Mouse (Mus musculus) C2C12 (cell line): ENCODE measurements around the gene Clip2. TPM values are rescaled to one million over a fixed set of nuclear protein-coding genes. Genes with fewer than 3 reads are reported as not detected.

ENCODE experiments used
- H3K27me3 ChIP-seq: one replicate; pipeline ENCODE4 v1.6.1; 2011; ENCODE audit not compliant: control insufficient read depth, insufficient read depth, insufficient read length
- H3K36me3 ChIP-seq: one replicate; pipeline ENCODE4 v1.6.1; 2011; ENCODE audit not compliant: control insufficient read depth, insufficient read depth
- H3K4me3 ChIP-seq: one replicate; pipeline ENCODE4 v1.5.1; 2011; ENCODE audit warnings: mild to moderate bottlenecking, control low read depth; ENCODE audit not compliant: poor library complexity, insufficient read depth, severe bottlenecking
- H3K79me2 ChIP-seq: one replicate; pipeline ENCODE4 v1.6.1; 2011; ENCODE audit not compliant: control insufficient read depth, insufficient read depth
- H3K79me3 ChIP-seq: one replicate; pipeline ENCODE4 v1.6.1; 2011; ENCODE audit warnings: low read depth, control low read depth
- H3ac ChIP-seq: one replicate; pipeline ENCODE3; 2011; ENCODE audit warnings: low read depth; ENCODE audit not compliant: control insufficient read depth, insufficient read length
- CEBPB ChIP-seq: IDR thresholded peaks from one replicate; pipeline ENCODE4 v1.6.1; 2011; ENCODE audit warnings: low read depth, mild to moderate bottlenecking, control low read depth, moderate library complexity
- CTCF ChIP-seq: IDR thresholded peaks from one replicate; pipeline ENCODE4 v1.5.1; 2011; ENCODE audit not compliant: control insufficient read depth, insufficient read depth, insufficient read length
- FOSL1 ChIP-seq: IDR thresholded peaks from one replicate; pipeline ENCODE4 v1.8.0; 2011; ENCODE audit warnings: mild to moderate bottlenecking, low read length; ENCODE audit not compliant: poor library complexity, insufficient read depth, severe bottlenecking
- MAX ChIP-seq: IDR thresholded peaks from one replicate; pipeline ENCODE4 v1.6.1; 2011; ENCODE audit warnings: mild to moderate bottlenecking, control low read depth
- MYOD1 ChIP-seq: IDR thresholded peaks from one replicate; pipeline ENCODE4 v1.6.1; 2011; ENCODE audit warnings: low read depth; ENCODE audit not compliant: control insufficient read depth, insufficient read length
- MYOG ChIP-seq: IDR thresholded peaks from one replicate; pipeline ENCODE4 v1.6.1; 2011; ENCODE audit not compliant: control insufficient read depth, insufficient read length; ENCODE audit errors: extremely low read depth
- USF1 ChIP-seq: IDR thresholded peaks from one replicate; pipeline ENCODE4 v1.6.1; 2011; ENCODE audit warnings: low read depth, mild to moderate bottlenecking, control low read depth, moderate library complexity
- polyA plus RNA-seq: library from polyadenylated mRNA; unstranded; fragments of >200 nt; fragmentation: generic; extraction: Trizol; gene quantifications from one replicate; pipeline ENCODE4 v1.2.1, GENCODE M21; 2012; ENCODE audit warnings: missing spikeins

The Clip2 gene
- polyA plus RNA-seq, 1 experiment, result 15.7 TPM

- Histone ChIP-seq H3ac (no peak overlapping the region), H3K79me3 (no peaks in the 10 kb centered on the region), H3K36me3 (no peaks in the 10 kb centered on the region), H3K4me3 (no peak overlapping the region), H3K79me2 (no peaks in the 10 kb centered on the region), H3K27me3 (no peaks in the 10 kb centered on the region)
- TF ChIP-seq CTCF, result no peak
- no peak for TF ChIP-seq USF1
- no peak for TF ChIP-seq CEBPB
- no peak for TF ChIP-seq FOSL1
- TF ChIP-seq MYOG, result no peak
- no peak for TF ChIP-seq MAX
- no peak for TF ChIP-seq MYOD1
Measured at GRCm38 (mm10) chr5:134470538-134471169, 81.6 kb downstream of the Clip2 start.

- Histone ChIP-seq H3K79me3 (no peaks in the 10 kb centered on the region), H3ac (no peak overlapping the region), H3K79me2 (no peaks in the 10 kb centered on the region), H3K4me3 (no peak overlapping the region), H3K36me3 (no peaks in the 10 kb centered on the region), H3K27me3 (no peaks in the 10 kb centered on the region)
- no peak for TF ChIP-seq MAX
- TF ChIP-seq FOSL1, result no peak
- TF ChIP-seq CTCF, result no peak
- TF ChIP-seq MYOD1, result no peak
- TF ChIP-seq MYOG, result no peak
- no peak for TF ChIP-seq CEBPB
- no peak for TF ChIP-seq USF1
Measured at GRCm38 (mm10) chr5:134469559-134470150, 82.6 kb downstream of the Clip2 start.

GRCm38 (mm10) chr5:134468158-134468765 lies 84.0 kb downstream of the Clip2 start:
- Histone ChIP-seq H3K4me3 (no peak overlapping the region), H3ac (no peak overlapping the region), H3K27me3 (no peaks in the 10 kb centered on the region), H3K36me3 (no peaks in the 10 kb centered on the region), H3K79me3 (no peaks in the 10 kb centered on the region), H3K79me2 (no peaks in the 10 kb centered on the region)
- TF ChIP-seq MAX (no peak), MYOG (no peak), FOSL1 (no peak), USF1 (no peak), CTCF (no peak), MYOD1 (no peak), CEBPB (no peak)

GRCm38 (mm10) chr5:134467030-134467549 lies 85.1 kb downstream of the Clip2 start:
- H3K36me3 ChIP-seq, result no peaks in the 10 kb centered on the region
- no peaks in the 10 kb centered on the region for H3K79me2 ChIP-seq
- TF ChIP-seq USF1 (no peak), MYOG (no peak), FOSL1 (no peak), MAX (no peak), CEBPB (no peak), MYOD1 (no peak), CTCF (no peak)
- H3K27me3 ChIP-seq, result no peaks in the 10 kb centered on the region
- H3K79me3 ChIP-seq, result no peaks in the 10 kb centered on the region
- H3K4me3 ChIP-seq, result no peak overlapping the region
- H3ac ChIP-seq, result no peak overlapping the region

GRCm38 (mm10) chr5:134466296-134467029 lies 85.8 kb downstream of the Clip2 start:
- Histone ChIP-seq H3K79me2 (no peaks in the 10 kb centered on the region), H3K36me3 (no peaks in the 10 kb centered on the region), H3K4me3 (no peak overlapping the region), H3ac (no peak overlapping the region), H3K27me3 (no peaks in the 10 kb centered on the region), H3K79me3 (no peaks in the 10 kb centered on the region)
- TF ChIP-seq CEBPB, result no peak
- no peak for TF ChIP-seq FOSL1
- no peak for TF ChIP-seq MAX
